Mouse (Mus musculus) lung, postnatal 36 days (tissue): ENCODE measurements around the gene Krtdap.
"Not testable (repeated sequence)": the region's sequence is repeated elsewhere in the genome, so short reads cannot be mapped to it uniquely, and the experiment has no call there.

Experiments used
- DNase-seq: peaks from one replicate; pipeline ENCODE4 v3.0.0; 2022; ENCODE audit warnings: mixed read lengths

Gene Krtdap

GRCm38 (mm10) chr7:30787377-30788022 lies at the start of gene Krtdap:
Gene Krtdap (plus strand): TSS chr7:30787896.
- no peak for DNase-seq

GRCm38 (mm10) chr7:30742570-30742969 lies 45.1 kb upstream of the Krtdap start:
- not testable (repeated sequence) for DNase-seq

- not testable (repeated sequence) for DNase-seq
Observed at GRCm38 (mm10) chr7:30743617-30744016, 44.1 kb upstream of the Krtdap start, which contains the start of gene Gapdhs. Gene Gapdhs (minus strand): TSS chr7:30743681.

- peak; percentile 85 for DNase-seq
Observed at GRCm38 (mm10) chr7:30744022-30744598, 43.6 kb upstream of the Krtdap start.

GRCm38 (mm10) chr7:30747525-30748204 lies 40.0 kb upstream of the Krtdap start:
- DNase-seq, result no peak

- peak; percentile 13 for DNase-seq
Observed at GRCm38 (mm10) chr7:30749824-30750606, 37.7 kb upstream of the Krtdap start.

GRCm38 (mm10) chr7:30751086-30751669 lies 36.5 kb upstream of the Krtdap start, which contains the start of gene Sbsn:
Gene Sbsn (plus strand): TSS chr7:30751471.
- DNase-seq, result no peak

GRCm38 (mm10) chr7:30757001-30757400 lies 30.7 kb upstream of the Krtdap start:
- DNase-seq, result no peak

- peak; percentile 45 for DNase-seq
Observed at GRCm38 (mm10) chr7:30758853-30759252, 28.8 kb upstream of the Krtdap start.

GRCm38 (mm10) chr7:30761769-30762352 lies 25.8 kb upstream of the Krtdap start:
- DNase-seq, result peak; percentile 12

GRCm38 (mm10) chr7:30763456-30763855 lies 24.2 kb upstream of the Krtdap start, which contains the start of gene Dmkn:
Gene Dmkn (plus strand): TSS chr7:30763756.
- DNase-seq, result no peak

GRCm38 (mm10) chr7:30765173-30765572 lies 22.5 kb upstream of the Krtdap start:
- no peak for DNase-seq

GRCm38 (mm10) chr7:30766408-30766807 lies 21.3 kb upstream of the Krtdap start:
- DNase-seq, result no peak

- DNase-seq, result peak; percentile 21
Observed at GRCm38 (mm10) chr7:30769236-30769635, 18.5 kb upstream of the Krtdap start.

GRCm38 (mm10) chr7:30776104-30776503 lies 11.6 kb upstream of the Krtdap start:
- DNase-seq, result peak; percentile 31

- DNase-seq, result no peak
Observed at GRCm38 (mm10) chr7:30777081-30777579, 10.6 kb upstream of the Krtdap start.

- no peak for DNase-seq
Observed at GRCm38 (mm10) chr7:30777911-30778310, 9.8 kb upstream of the Krtdap start.

- no peak for DNase-seq
Observed at GRCm38 (mm10) chr7:30781792-30782191, 5.9 kb upstream of the Krtdap start.

- no peak for DNase-seq
Observed at GRCm38 (mm10) chr7:30782658-30783057, 5.0 kb upstream of the Krtdap start.

- peak; percentile 64 for DNase-seq
Observed at GRCm38 (mm10) chr7:30785154-30785553, 2.5 kb upstream of the Krtdap start.

GRCm38 (mm10) chr7:30785721-30786546 lies 1.8 kb upstream of the Krtdap start:
- no peak for DNase-seq
